Mouse (Mus musculus): ENCODE results near the gene Gm10720.
"Not testable (repeated sequence)": the region's sequence is repeated elsewhere in the genome, so short reads cannot be mapped to it uniquely, and the experiment has no call there.

GRCm38 (mm10) chr9:3006636-3007035 lies 8.8 kb upstream of the Gm10720 start:
- TF ChIP-seq POLR2A (IDR thresholded peaks at IDR 0.05; ENCODE audit: borderline replicate concordance, control insufficient read depth, low read depth, low read length); CTCF (IDR thresholded peaks at IDR 0.05; ENCODE audit: control insufficient read depth, insufficient read depth, low read length): not testable (repeated sequence)

All from bone marrow, adult 2 months (tissue).